Mouse (Mus musculus) brain, embryonic 14.5 days (tissue): ENCODE results near the gene Avpi1. TPM values are rescaled to one million over a fixed set of nuclear protein-coding genes. Genes with fewer than 3 reads are reported as not detected.
A peak's percentile ranks its signal among the peaks of the same experiment; 100 is the strongest.
"Not testable (repeated sequence)": the region's sequence is repeated elsewhere in the genome, so short reads cannot be mapped to it uniquely, and the experiment has no call there.

Experiments
- DNase-seq: peaks from one replicate; pipeline ENCODE4 v3.0.0-alpha.2; 2011; ENCODE audit warnings: low read depth
- CTCF ChIP-seq: fragments of 200-500 bp; IDR thresholded peaks from 2 replicates; pipeline ENCODE4 v1.5.1; 2012; ENCODE audit warnings: inconsistent platforms, mild to moderate bottlenecking, moderate library complexity, borderline replicate concordance; ENCODE audit not compliant: insufficient read depth, insufficient read length; ENCODE audit errors: extremely low read depth
- POLR2A ChIP-seq: fragments of 200-500 bp; IDR thresholded peaks from 2 replicates; pipeline ENCODE4 v1.6.1; 2012; ENCODE audit warnings: mild to moderate bottlenecking, inconsistent platforms, borderline replicate concordance; ENCODE audit not compliant: poor library complexity, insufficient read depth, insufficient read length, severe bottlenecking; ENCODE audit errors: extremely low read depth
- polyA plus RNA-seq: library from polyadenylated mRNA; depleted of rRNA; stranded (reverse); fragments of >200 nt; gene quantifications from 2 replicates; pipeline ENCODE4 v1.2.3, GENCODE M21; 2012; rRNA removed

Gene Avpi1
- polyA plus RNA-seq, 1 experiment, result 4.5 TPM

DNA sequence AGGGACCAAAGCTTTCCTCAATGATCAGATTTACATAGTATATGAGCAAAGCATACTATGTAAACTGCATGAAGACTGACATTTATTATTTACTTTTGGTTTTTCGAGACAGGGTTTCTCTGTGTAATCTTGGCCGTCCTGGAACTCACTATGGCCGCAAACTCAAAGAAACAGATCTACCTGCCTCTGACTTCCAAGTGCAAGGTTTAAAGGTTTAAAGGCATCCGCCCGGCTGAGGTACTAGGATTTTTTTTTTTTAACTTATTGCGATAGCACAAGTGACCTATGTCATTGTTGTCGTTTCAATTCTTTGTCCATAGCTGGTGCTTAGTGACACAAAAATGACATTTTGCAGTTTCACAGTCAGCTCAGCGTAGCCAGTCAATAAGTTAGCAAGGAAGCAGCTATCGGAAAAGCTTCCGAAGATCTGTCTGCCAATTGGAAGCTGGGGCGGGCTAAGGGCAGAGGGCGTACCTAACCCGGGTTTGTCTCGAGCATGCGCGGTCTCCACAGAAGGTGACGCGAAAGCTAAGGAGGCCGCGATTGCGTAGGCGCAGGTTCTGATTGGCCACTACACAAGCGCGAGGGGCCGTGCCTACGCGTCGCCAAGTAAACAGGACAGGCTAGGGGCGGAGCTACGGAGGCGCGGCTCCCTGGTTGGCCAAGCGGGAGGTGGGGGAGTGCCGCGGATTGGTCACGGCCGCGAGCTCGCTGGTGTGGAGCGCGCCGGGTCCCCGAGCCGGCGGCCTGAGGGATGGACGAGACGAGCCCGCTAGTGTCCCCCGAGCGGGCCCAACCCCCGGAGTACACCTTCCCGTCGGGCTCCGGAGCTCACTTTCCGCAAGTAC lies 38.9 kb downstream of the Avpi1 start, which contains the start of gene Pi4k2a:
Gene Pi4k2a, plus strand, starts transcription at position 723 of the 848 bp plus-strand sequence.
- TF ChIP-seq POLR2A (peak; percentile 95), CTCF (no peak)
- peak; percentile 100 for DNase-seq

DNA sequence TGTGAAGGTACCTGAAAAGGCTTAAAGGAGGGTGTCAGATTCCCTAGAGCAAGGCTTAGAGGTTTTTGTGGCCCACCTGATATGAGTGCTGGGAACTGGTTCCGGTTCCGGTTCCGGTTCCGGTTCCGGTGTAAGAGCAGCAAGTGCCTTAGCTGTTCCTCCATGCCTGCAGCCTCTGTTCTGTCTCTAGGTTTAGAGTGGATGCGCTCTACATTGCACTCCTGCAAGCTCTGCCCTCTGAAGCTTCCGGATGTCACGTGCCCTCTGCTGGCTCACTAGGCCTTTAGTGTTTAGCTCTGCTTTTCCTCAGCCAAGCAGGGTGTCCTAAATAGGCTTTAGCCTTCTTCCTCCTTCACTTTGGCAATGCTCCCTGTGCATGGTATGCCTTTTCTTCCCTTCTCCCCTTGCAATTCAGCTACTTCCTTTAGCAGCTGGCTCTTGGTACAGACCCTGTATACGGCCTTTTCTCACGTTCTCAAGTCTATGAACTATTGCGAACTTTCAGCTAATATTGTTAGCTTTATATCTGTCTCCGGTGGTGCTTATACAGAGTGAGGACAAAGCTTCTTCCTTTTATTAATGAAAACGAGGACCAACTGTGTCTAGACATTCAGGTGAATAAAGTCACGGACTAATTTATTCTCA lies 39.6 kb downstream of the Avpi1 start:
- TF ChIP-seq CTCF (no peak), POLR2A (no peak)
- DNase-seq, result peak; percentile 73

DNA sequence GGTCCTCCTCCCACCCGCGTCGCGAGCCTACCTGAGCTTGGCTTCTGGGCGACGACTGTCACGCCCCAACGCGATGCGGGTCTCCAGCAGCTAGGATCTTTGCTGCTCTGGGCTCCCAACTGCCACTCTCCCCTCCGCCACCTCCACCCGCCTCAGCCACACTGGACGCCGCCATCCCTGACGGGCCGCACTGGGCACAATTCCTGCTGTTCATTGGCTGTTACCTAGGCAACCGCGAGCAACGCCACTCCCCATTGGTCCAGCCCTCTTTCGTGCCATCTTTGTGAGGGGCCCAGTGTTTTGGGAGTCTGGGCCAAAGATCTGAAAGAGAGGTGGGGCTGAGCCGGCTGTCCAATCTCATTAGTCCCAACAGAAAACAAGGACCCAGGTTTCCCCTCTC lies 42.7 kb downstream of the Avpi1 start, which contains the start of gene Morn4:
Gene Morn4, minus strand, starts transcription at position 192 of the 400 bp plus-strand sequence.
- DNase-seq, result peak; percentile 97
- TF ChIP-seq CTCF (no peak), POLR2A (peak; percentile 80; the same call in 1 of the 2 replicates)

DNA sequence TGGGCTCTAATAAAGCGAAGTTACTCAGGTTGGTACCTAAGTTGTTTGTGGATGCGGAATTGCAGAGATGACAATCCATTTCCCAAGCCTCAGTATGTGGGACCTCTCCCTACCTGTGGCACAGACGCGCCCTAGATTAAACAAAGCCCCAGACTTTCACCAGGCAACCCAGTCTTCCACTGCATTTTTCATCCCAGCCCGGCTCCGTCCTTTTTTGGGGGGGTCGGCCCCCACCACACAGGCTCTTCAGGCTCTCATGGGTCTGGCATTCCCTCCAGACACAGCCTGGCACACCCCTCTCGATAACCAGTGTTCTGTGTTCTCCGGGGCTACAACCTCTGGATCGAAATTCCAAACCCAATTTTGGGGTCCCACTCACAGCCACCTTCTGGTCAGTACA lies 43.2 kb downstream of the Avpi1 start:
- no peak for DNase-seq
- TF ChIP-seq POLR2A (no peak), CTCF (no peak)

DNA sequence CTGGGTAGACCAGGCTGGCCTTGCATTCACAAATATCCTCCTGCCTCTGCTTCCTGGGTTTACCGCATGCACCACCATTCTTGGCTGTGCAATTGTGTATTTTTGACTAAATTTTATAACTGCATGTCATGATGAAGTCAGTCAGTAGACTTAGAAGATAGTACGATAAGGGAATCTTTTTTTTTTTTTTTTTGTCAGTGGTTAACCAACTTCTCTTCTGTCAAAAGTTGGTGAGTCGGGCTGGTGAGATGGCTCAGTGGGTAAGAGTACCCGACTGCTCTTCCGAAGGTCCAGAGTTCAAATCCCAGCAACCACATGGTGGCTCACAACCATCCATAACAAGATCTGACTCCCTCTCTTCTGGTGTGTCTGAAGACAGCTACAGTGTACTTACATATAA lies 47.2 kb downstream of the Avpi1 start:
- not testable (repeated sequence) for DNase-seq

DNA sequence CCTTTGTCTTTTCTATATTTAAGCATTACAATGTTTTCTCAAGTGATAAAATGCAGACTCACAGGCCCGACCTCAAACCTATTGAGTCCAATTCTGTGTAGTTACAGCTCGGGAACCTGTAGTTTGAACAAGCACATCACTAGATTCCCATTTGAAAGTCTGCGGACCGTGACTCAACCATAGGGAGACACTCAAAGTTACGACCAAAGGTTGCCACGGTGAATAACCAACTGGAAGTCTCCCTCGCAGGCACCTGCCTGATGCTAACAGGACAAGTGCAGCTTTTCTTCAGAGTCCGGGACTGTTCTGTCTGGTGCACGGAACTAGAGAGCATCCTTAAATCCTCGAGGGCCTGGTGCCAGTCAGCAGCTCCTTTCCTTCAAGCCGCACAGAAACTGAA lies 48.4 kb downstream of the Avpi1 start:
- DNase-seq, result no peak
- no peak for TF ChIP-seq CTCF
- no peak for TF ChIP-seq POLR2A

DNA sequence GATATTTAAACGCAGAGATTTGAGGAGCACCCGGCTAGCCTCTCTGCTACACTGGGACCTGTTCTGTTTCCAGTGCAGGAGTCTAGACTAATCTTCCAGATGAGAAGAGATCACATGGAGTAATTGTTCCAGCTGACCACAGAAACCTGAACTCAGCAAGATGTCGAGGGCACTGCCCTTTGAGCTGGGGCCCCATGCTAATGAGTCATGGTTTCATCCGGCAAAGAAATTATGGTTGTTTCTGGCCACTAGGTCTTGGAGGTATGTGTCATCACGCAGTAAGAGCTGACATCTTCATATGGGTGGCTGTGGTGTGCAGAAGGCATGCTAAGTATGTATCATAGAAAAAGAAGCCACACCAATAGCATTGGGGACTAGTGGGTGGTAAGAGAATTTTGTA lies 48.9 kb downstream of the Avpi1 start:
- DNase-seq, result no peak
- no peak for TF ChIP-seq POLR2A
- no peak for TF ChIP-seq CTCF

DNA sequence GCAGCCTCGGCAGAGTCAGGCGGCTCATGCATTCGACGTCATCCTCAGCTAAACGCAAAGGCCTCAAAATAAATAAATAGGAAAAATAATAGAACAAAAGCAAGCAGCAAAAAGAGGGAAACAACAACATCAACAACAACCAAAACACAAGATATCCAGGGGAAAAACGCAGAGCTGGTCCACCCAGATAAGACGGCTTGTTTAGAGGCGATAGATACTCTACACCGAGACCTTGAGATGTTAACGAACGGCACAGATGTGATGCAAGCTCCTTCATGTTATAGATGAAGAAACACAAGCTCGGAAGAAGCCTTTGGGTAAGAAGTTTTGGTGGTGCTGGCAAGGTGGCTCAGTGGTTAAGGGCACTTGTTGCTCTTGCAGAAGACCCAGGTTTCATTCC lies 49.9 kb downstream of the Avpi1 start:
- DNase-seq, result no peak
- no peak for TF ChIP-seq CTCF
- TF ChIP-seq POLR2A, result no peak

DNA sequence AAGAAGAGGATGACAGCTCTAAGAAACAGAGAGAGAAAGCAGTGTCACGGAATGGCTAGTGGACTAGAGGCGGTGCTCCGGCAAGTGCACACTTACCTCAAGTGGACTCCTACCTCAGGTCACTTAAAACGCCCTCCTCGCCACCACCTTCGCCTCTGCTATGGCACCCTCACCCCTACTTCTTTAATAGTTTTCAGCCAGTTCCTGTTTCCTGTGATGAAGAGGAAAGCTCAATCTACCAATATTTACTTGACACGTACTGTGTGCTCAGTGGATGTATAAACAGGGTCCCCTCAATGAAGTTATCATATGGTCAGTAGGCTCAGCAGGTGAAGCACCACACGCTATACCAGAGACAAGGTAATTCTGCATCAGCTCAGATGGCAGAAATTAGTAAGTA lies 50.3 kb downstream of the Avpi1 start:
- no peak for DNase-seq
- no peak for TF ChIP-seq CTCF
- TF ChIP-seq POLR2A, result no peak

DNA sequence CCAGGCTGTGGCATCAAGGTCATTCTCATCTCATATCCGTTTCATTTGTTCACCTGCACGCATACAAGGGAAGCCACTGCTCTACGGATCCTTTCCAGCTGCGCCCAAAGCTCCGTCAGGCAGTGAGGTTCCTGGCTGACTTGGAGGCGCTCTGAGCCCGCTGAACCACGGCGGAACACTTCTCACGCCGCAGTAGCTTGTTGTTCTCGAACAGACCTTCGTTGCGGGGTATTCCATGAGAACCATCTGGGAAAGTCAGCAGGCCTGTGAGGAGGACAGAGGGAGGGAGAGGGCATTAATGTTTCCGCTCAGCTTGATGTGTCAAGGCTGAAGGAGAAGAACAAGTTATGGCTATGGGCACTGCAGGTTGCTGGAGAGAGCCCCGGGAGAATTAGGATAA lies 52.9 kb downstream of the Avpi1 start:
- no peak for DNase-seq
- TF ChIP-seq POLR2A, result no peak
- no peak for TF ChIP-seq CTCF

DNA sequence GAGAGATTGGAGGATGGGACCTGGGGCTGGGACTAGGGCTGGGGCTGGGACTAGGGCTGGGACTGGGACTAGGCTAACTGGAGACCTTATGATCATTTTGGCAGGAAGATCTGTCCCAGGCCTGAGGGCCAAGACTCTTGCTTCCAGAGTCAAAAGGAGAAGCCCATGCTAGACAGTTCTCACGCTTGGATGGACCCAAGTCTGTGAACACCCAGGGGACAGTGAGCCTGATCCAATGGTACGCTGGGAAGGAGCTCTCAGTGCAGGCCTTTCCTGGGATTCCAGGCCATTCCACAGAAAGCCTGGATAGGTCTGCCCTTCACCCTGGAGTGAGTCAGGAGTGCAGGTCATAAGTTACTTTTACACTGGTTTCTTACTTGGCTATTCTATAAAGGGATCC lies 53.8 kb downstream of the Avpi1 start:
- DNase-seq, result no peak
- TF ChIP-seq CTCF, result no peak
- no peak for TF ChIP-seq POLR2A

Other genes starting within 250 kb of the Avpi1 start
- 14.7 and 17.1 TPM in 2 replicates for gene Rrp12, start 232.9 kb downstream of the Avpi1 start, polyA plus RNA-seq
- 420 and 445 TPM in 2 replicates for gene Pgam1, start 217.1 kb downstream of the Avpi1 start, polyA plus RNA-seq
- gene Exosc1, start 195.6 kb downstream of the Avpi1 start, polyA plus RNA-seq, result 30.5 and 31.5 TPM in 2 replicates
- gene Zdhhc16, start 195.6 kb downstream of the Avpi1 start, polyA plus RNA-seq, result 85.1 and 121 TPM in 2 replicates
- 66.3 and 88.7 TPM in 2 replicates for gene Mms19, start 147.9 kb downstream of the Avpi1 start, polyA plus RNA-seq
- gene Ubtd1, start 147.3 kb downstream of the Avpi1 start, polyA plus RNA-seq, result 20.0 and 20.9 TPM in 2 replicates
- 0.34 and 0.38 TPM in 2 replicates for gene Ankrd2, start 93.1 kb downstream of the Avpi1 start, polyA plus RNA-seq
- 1.2 and 1.7 TPM in 2 replicates for gene Hoga1, start 83.4 kb downstream of the Avpi1 start, polyA plus RNA-seq
- gene 4933411K16Rik, start 76.8 kb downstream of the Avpi1 start, polyA plus RNA-seq, result 0.09 and 0.29 TPM in 2 replicates
- gene Morn4, start 42.7 kb downstream of the Avpi1 start, polyA plus RNA-seq, result 128 and 144 TPM in 2 replicates
- 41.3 and 44.6 TPM in 2 replicates for gene Pi4k2a, start 38.6 kb downstream of the Avpi1 start, polyA plus RNA-seq
- gene Marveld1, start 18.3 kb upstream of the Avpi1 start, polyA plus RNA-seq, result 15.2 and 16.7 TPM in 2 replicates
- gene Zfyve27, start 34.9 kb upstream of the Avpi1 start, polyA plus RNA-seq, result 104 and 141 TPM in 2 replicates
- 4.5 and 4.6 TPM in 2 replicates for gene Sfrp5, start 73.2 kb upstream of the Avpi1 start, polyA plus RNA-seq
- 20.5 and 33.7 TPM in 2 replicates for gene Golga7b, start 118.5 kb upstream of the Avpi1 start, polyA plus RNA-seq